14 mouse cellular contexts compared by ENCODE assay signal in the genomic region with DNA sequence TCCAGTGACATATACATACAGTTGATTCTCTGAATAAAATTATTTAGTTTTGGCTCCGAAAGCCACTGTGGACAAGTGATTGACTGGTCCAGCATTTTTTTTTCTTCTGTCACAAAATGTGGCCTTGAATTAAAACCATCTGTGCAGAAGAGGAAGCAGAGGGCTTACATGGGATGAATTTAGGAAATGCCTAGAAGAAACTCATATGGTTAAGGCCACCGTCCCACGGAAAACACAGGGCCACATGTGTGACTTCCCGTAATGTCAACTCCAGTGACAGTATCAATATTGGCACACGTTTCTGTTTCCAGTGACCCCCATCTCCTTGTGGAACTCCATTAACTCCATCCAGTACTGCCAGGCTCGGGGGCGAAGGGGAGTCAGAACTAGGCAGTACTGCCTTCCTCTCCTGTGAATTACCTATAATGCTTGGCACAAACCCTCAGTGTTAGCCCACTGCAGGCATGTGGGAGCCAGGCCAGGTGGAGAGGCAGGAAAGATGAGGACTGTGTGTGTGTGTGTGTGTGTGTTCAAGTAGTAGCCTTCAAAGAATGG. TPM values are rescaled to one million over a fixed set of nuclear protein-coding genes. Genes with fewer than 3 reads are reported as not detected.
DNase-seq lines count a peak whose midpoint lies in the region; ATAC-seq and TF ChIP-seq lines count a peak whose summit lies in the region.
"Had no signal": no experiment of that assay in that cellular context is flagged by ENCODE, and none has a peak within 500 bp of the region (broad histone marks: within the 10 kb centered on the region; RNA-seq: fewer than 3 reads in every experiment).

No protein-coding gene starts in this region.

- H3K4me2 ChIP-seq in liver, embryonic 11.5 days, result no peak overlapping the region
- peak overlapping the region; percentile 4; the same call in 1 of the 2 replicates for H3K4me2 ChIP-seq in liver, embryonic 16.5 days (ENCODE audit: low read depth, low read length)
- no peak overlapping the region for H3K4me2 ChIP-seq in midbrain, embryonic 15.5 days
- H3K4me2 ChIP-seq: heart, embryonic 11.5 days; neural tube, embryonic 13.5 days had no signal

- H3K79me2 ChIP-seq in liver, adult 2 months (ENCODE audit: control insufficient read depth, insufficient read depth, low read length), result no peaks in the 10 kb centered on the region

- no peaks in the 10 kb centered on the region for H3K4me1 ChIP-seq in liver, adult 2 months (ENCODE audit: control insufficient read depth, insufficient read depth, low read length)
- H3K4me1 ChIP-seq in liver, embryonic 11.5 days (replicated peaks; ENCODE audit: control insufficient read depth, insufficient read depth, low read length), result peaks cover 6% of the 10 kb centered on the region
- H3K4me1 ChIP-seq in liver, embryonic 16.5 days (ENCODE audit: control insufficient read depth, low read depth, low read length), result no peaks in the 10 kb centered on the region; the same call in 1 of the 2 replicates
- peaks cover 6% of the 10 kb centered on the region for H3K4me1 ChIP-seq in midbrain, embryonic 15.5 days

- TF ChIP-seq POLR2A in liver, adult 2 months (IDR thresholded peaks at IDR 0.05; ENCODE audit: extremely low read depth, insufficient read depth, low read length), result no peak

- peaks cover 7% of the 10 kb centered on the region; the same call in 1 of the 2 replicates for H3K27me3 ChIP-seq in liver, adult 2 months (ENCODE audit: control insufficient read depth, insufficient read depth, low read length)
- peaks cover 38% of the 10 kb centered on the region for H3K27me3 ChIP-seq in liver, embryonic 11.5 days (replicated peaks; ENCODE audit: control insufficient read depth, insufficient read depth, low read length)
- H3K27me3 ChIP-seq in liver, embryonic 16.5 days (ENCODE audit: control insufficient read depth, insufficient read depth, low read depth, low read length), result peaks cover 19% of the 10 kb centered on the region
- peaks cover 36% of the 10 kb centered on the region for H3K27me3 ChIP-seq in midbrain, embryonic 15.5 days (replicated peaks)

- peak; percentile 93 for DNase-seq in heart, adult 11 months
- no peak for DNase-seq in heart, postnatal 36 days
- no peak for DNase-seq in liver, adult 2 months (ENCODE audit: extremely low read depth, low read depth, low spot score)
- DNase-seq in liver, embryonic 11.5 days (ENCODE audit: low spot score), result no peak
- peak; percentile 12 for DNase-seq in CD4-positive helper T cell, adult 2 months (ENCODE audit: low read depth, low spot score)
- no peak for DNase-seq in right cerebral cortex, postnatal 4 days
- DNase-seq: cerebellum, adult 2 months; embryo, embryonic 11 days had no signal

- intact Hi-C loops in heart, postnatal 36 days (cut with DNase I), result no loop called here

- H3K36me3 ChIP-seq in liver, adult 2 months (ENCODE audit: control insufficient read depth, insufficient read depth, low read length), result no peaks in the 10 kb centered on the region
- no peaks in the 10 kb centered on the region for H3K36me3 ChIP-seq in liver, embryonic 11.5 days (ENCODE audit: control insufficient read depth, insufficient read depth, low read length)
- H3K36me3 ChIP-seq in liver, embryonic 16.5 days (ENCODE audit: control insufficient read depth, insufficient read depth), result no peaks in the 10 kb centered on the region
- H3K36me3 ChIP-seq in midbrain, embryonic 15.5 days (replicated peaks), result no peaks in the 10 kb centered on the region
- H3K36me3 ChIP-seq: G1E; neural tube, embryonic 13.5 days had no signal

- WGBS in liver, adult 2 months, result 69% methylated on average over 7 of the region's 7 CpGs
- 71% methylated on average over 7 of the region's 7 CpGs for WGBS in liver, embryonic 11.5 days
- WGBS in liver, embryonic 16.5 days (ENCODE audit: insufficient replicate concordance), result 42% methylated on average over 7 of the region's 7 CpGs
- 84% methylated on average over 7 of the region's 7 CpGs for WGBS in midbrain, embryonic 15.5 days

- no peak overlapping the region for H3K4me3 ChIP-seq in liver, adult 2 months (ENCODE audit: insufficient read depth, low read depth, low read length)
- H3K4me3 ChIP-seq in liver, embryonic 11.5 days (ENCODE audit: low read depth, low read length), result no peak overlapping the region
- no peak overlapping the region for H3K4me3 ChIP-seq in liver, embryonic 16.5 days (ENCODE audit: low read depth, low read length)
- H3K4me3 ChIP-seq in midbrain, embryonic 15.5 days, result no peak overlapping the region
- H3K4me3 ChIP-seq: left cerebral cortex, adult 2 months; neural tube, embryonic 13.5 days had no signal

- no peak for ATAC-seq in liver, embryonic 11.5 days (replicated peaks; ENCODE audit: low FRiP score)
- no peak for ATAC-seq in liver, embryonic 16.5 days (ENCODE audit: low read depth)
- ATAC-seq in midbrain, embryonic 15.5 days (replicated peaks), result no peak

- no peak for TF ChIP-seq CTCF in liver, adult 2 months (IDR thresholded peaks at IDR 0.05; ENCODE audit: low read depth, low read length)

- peak overlapping the region; percentile 31; the same call in 1 of the 2 replicates for H3K27ac ChIP-seq in liver, adult 2 months (replicated peaks; ENCODE audit: insufficient read depth, low read depth, low read length)
- no peak overlapping the region for H3K27ac ChIP-seq in liver, embryonic 11.5 days (ENCODE audit: low read depth, low read length)
- peak overlapping the region; percentile 61 for H3K27ac ChIP-seq in liver, embryonic 16.5 days (ENCODE audit: low read length)
- no peak overlapping the region for H3K27ac ChIP-seq in midbrain, embryonic 15.5 days
- H3K27ac ChIP-seq: left cerebral cortex, adult 2 months; neural tube, embryonic 13.5 days had no signal

- no peaks in the 10 kb centered on the region for H3K9me3 ChIP-seq in liver, embryonic 11.5 days (ENCODE audit: control insufficient read depth, low read length)
- no peaks in the 10 kb centered on the region for H3K9me3 ChIP-seq in liver, embryonic 16.5 days (replicated peaks; ENCODE audit: control insufficient read depth, low read length)
- no peaks in the 10 kb centered on the region for H3K9me3 ChIP-seq in midbrain, embryonic 15.5 days
- H3K9me3 ChIP-seq: G1E; neural tube, embryonic 13.5 days had no signal

- no peak overlapping the region for H3K9ac ChIP-seq in liver, adult 2 months (ENCODE audit: low read depth, low read length)
- H3K9ac ChIP-seq in liver, embryonic 11.5 days (ENCODE audit: low read depth, low read length), result no peak overlapping the region
- H3K9ac ChIP-seq in liver, embryonic 16.5 days (ENCODE audit: low read depth, low read length), result no peak overlapping the region
- H3K9ac ChIP-seq in midbrain, embryonic 15.5 days, result no peak overlapping the region
- H3K9ac ChIP-seq: neural tube, embryonic 13.5 days had no signal

RNA-seq across cellular contexts. Expression of a gene that starts 0.6 kb away (rescaled TPM):
- 1 to 10 TPM; 1.3 to 1.7 TPM for total RNA-seq in heart, postnatal 36 days (2021)
- 0.74 and 1.7 TPM in 2 replicates for total RNA-seq in liver, adult 2 months (2014; rRNA removed)
- 1.1 and 3.1 TPM in 2 replicates for polyA plus RNA-seq in liver, adult 2 months (2012; rRNA removed)
- polyA plus RNA-seq in liver, embryonic 11.5 days (2014; fragmentation: Nextera tagmentation; extraction: Ambion mirVana), result 0.32 and 0.34 TPM in 2 replicates
- polyA plus RNA-seq in liver, embryonic 16.5 days (2015; fragmentation: Nextera tagmentation; extraction: Ambion mirVana), result 0.74 and 1.0 TPM in 2 replicates
- 0.27 and 0.65 TPM in 2 replicates for polyA plus RNA-seq in midbrain, embryonic 15.5 days (2015; fragmentation: Nextera tagmentation; extraction: Ambion mirVana)
- total RNA-seq: G1E had no signal
- polyA plus RNA-seq: G1E; heart, embryonic 11.5 days; neural tube, embryonic 13.5 days had no signal

RNA-seq across cellular contexts. Expression of a gene that starts 10.3 kb away (rescaled TPM):
- total RNA-seq in heart, postnatal 36 days (2021), result 1 to 10 TPM; 1.5 to 2.9 TPM
- 4.2 and 6.6 TPM in 2 replicates for total RNA-seq in liver, adult 2 months (2014; rRNA removed)
- polyA plus RNA-seq in liver, adult 2 months (2012; rRNA removed), result 8.3 and 14.5 TPM in 2 replicates
- 0.19 and 0.43 TPM in 2 replicates for polyA plus RNA-seq in liver, embryonic 11.5 days (2014; fragmentation: Nextera tagmentation; extraction: Ambion mirVana)
- 1.3 and 1.5 TPM in 2 replicates for polyA plus RNA-seq in liver, embryonic 16.5 days (2015; fragmentation: Nextera tagmentation; extraction: Ambion mirVana)
- polyA plus RNA-seq in midbrain, embryonic 15.5 days (2015; fragmentation: Nextera tagmentation; extraction: Ambion mirVana), result 0.79 and 1.2 TPM in 2 replicates
- polyA plus RNA-seq: neural tube, embryonic 13.5 days had no signal

RNA-seq across cellular contexts. Expression of a gene that starts 20.1 kb away (rescaled TPM):
- 10 to 100 TPM; 80.5 to 87.0 TPM for total RNA-seq in heart, postnatal 36 days (2021)
- total RNA-seq in liver, adult 2 months (2014; rRNA removed), result 39.0 and 53.2 TPM in 2 replicates
- polyA plus RNA-seq in liver, adult 2 months (2012; rRNA removed), result 55.8 and 76.9 TPM in 2 replicates
- 86.1 and 90.8 TPM in 2 replicates for polyA plus RNA-seq in liver, embryonic 11.5 days (2014; fragmentation: Nextera tagmentation; extraction: Ambion mirVana)
- 32.0 and 35.8 TPM in 2 replicates for polyA plus RNA-seq in liver, embryonic 16.5 days (2015; fragmentation: Nextera tagmentation; extraction: Ambion mirVana)
- polyA plus RNA-seq in midbrain, embryonic 15.5 days (2015; fragmentation: Nextera tagmentation; extraction: Ambion mirVana), result 137 and 140 TPM in 2 replicates

RNA-seq across cellular contexts. Expression of a gene that starts 23.2 kb away (rescaled TPM):
- 1 to 10 TPM; 4.0 to 6.5 TPM for total RNA-seq in heart, postnatal 36 days (2021)
- total RNA-seq in liver, adult 2 months (2014; rRNA removed), result 7.1 and 8.5 TPM in 2 replicates
- polyA plus RNA-seq in liver, adult 2 months (2012; rRNA removed), result 8.3 and 13.1 TPM in 2 replicates
- 5.6 and 5.9 TPM in 2 replicates for polyA plus RNA-seq in liver, embryonic 11.5 days (2014; fragmentation: Nextera tagmentation; extraction: Ambion mirVana)
- 5.3 and 5.5 TPM in 2 replicates for polyA plus RNA-seq in liver, embryonic 16.5 days (2015; fragmentation: Nextera tagmentation; extraction: Ambion mirVana)
- polyA plus RNA-seq in midbrain, embryonic 15.5 days (2015; fragmentation: Nextera tagmentation; extraction: Ambion mirVana), result 17.2 and 18.8 TPM in 2 replicates

RNA-seq across cellular contexts. Expression of a gene that starts 44.8 kb away (rescaled TPM):
- total RNA-seq in heart, postnatal 36 days (2021), result 1 to 10 TPM; 4.1 to 7.0 TPM
- 15.1 and 17.3 TPM in 2 replicates for total RNA-seq in liver, adult 2 months (2014; rRNA removed)
- 18.8 and 23.5 TPM in 2 replicates for polyA plus RNA-seq in liver, adult 2 months (2012; rRNA removed)
- 1.5 and 1.8 TPM in 2 replicates for polyA plus RNA-seq in liver, embryonic 11.5 days (2014; fragmentation: Nextera tagmentation; extraction: Ambion mirVana)
- polyA plus RNA-seq in liver, embryonic 16.5 days (2015; fragmentation: Nextera tagmentation; extraction: Ambion mirVana), result 3.8 and 4.2 TPM in 2 replicates
- polyA plus RNA-seq in midbrain, embryonic 15.5 days (2015; fragmentation: Nextera tagmentation; extraction: Ambion mirVana), result 2.3 and 3.1 TPM in 2 replicates

Comparison
In these comparisons a context has a peak if more than half of its experiments do, and no peak if none do; other contexts are left out.
1. DNase-seq: peak in heart, adult 11 months (single experiment) and CD4-positive helper T cell, adult 2 months (single experiment); none in heart, postnatal 36 days (0 of 2), liver, adult 2 months (single experiment), liver, embryonic 11.5 days (single experiment) and right cerebral cortex, postnatal 4 days (single experiment).
2. H3K27ac ChIP-seq: peak in liver, adult 2 months (single experiment) and liver, embryonic 16.5 days (single experiment); none in liver, embryonic 11.5 days (single experiment) and midbrain, embryonic 15.5 days (single experiment).